Mouse (Mus musculus) embryonic facial prominence, embryonic 13.5 days (tissue): Measurements from ENCODE around the gene Esyt2. TPM values are rescaled to one million over a fixed set of nuclear protein-coding genes. Genes with fewer than 3 reads are reported as not detected.

Experiments used
- ATAC-seq: fragments of 200-750 bp; cut with Nextera tagmentation; 2 replicates; pipeline ENCODE4 v1.8.0; 2017; ENCODE audit warnings: low read depth; ENCODE audit not compliant: insufficient number of reproducible peaks, insufficient read depth, low FRiP score, low TSS enrichment
- H3K27ac ChIP-seq: fragments of 300-500 bp; sonication (generic); 2 replicates; pipeline ENCODE4 v1.5.1; 2015; ENCODE audit warnings: moderate library complexity, mild to moderate bottlenecking, inconsistent platforms
- H3K27me3 ChIP-seq: fragments of 300-500 bp; sonication (generic); 2 replicates; pipeline ENCODE4 v1.6.1; 2015; ENCODE audit warnings: mild to moderate bottlenecking, inconsistent platforms
- H3K36me3 ChIP-seq: fragments of 300-500 bp; sonication (generic); 2 replicates; pipeline ENCODE4 v1.6.1; 2015; ENCODE audit warnings: mild to moderate bottlenecking, inconsistent platforms
- H3K4me1 ChIP-seq: fragments of 300-500 bp; sonication (generic); 2 replicates; pipeline ENCODE4 v1.6.1; 2015; ENCODE audit warnings: inconsistent platforms
- H3K4me2 ChIP-seq: fragments of 300-500 bp; sonication (generic); 2 replicates; pipeline ENCODE4 v1.6.1; 2015; ENCODE audit warnings: moderate library complexity, mild to moderate bottlenecking, inconsistent platforms
- H3K4me3 ChIP-seq: fragments of 300-500 bp; sonication (generic); 2 replicates; pipeline ENCODE4 v1.5.1; 2015; ENCODE audit warnings: mild to moderate bottlenecking, inconsistent platforms
- H3K9ac ChIP-seq: fragments of 300-500 bp; sonication (generic); 2 replicates; pipeline ENCODE4 v1.6.1; 2015; ENCODE audit warnings: mild to moderate bottlenecking, inconsistent platforms
- H3K9me3 ChIP-seq: fragments of 300-500 bp; sonication (generic); 2 replicates; pipeline ENCODE4 v1.6.1; 2016; ENCODE audit warnings: inconsistent platforms
- WGBS: fragments of 180-500 bp; shearing (Covaris S2); methylation state at CpG from one replicate; pipeline ENCODE4 v1.1.7; 2015; ENCODE audit warnings: mixed read lengths; 5-methylcytosine and 5-hydroxymethylcytosine counted together
- polyA plus RNA-seq: library from polyadenylated mRNA; unstranded; fragments of >200 nt; fragmentation: Nextera tagmentation; extraction: Ambion mirVana; gene quantifications from 2 replicates; pipeline ENCODE4 v1.2.1, GENCODE M21; 2015

Esyt2 gene
- polyA plus RNA-seq, 1 experiment from 2014 or later = 17.1 TPM

DNA sequence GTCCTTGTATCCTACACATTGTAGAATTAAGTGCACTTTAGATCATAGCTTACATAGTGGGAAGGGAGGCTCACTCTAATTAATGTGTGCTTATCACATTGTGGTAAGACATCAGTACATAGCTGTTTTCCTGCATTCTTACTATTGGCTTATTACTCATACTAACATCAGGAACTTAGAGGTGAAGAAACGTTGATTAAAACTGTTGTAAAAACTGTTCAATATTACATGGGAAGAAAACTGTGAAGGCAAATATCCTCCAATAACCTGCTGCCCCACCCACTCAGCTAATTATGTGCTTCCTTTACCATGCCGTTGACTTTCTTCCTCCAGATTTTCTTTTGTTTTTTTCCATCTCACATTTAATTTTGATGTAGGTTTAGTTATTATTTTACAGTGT, 87.9 kb downstream of the Esyt2 start:
- no peak for ATAC-seq
- no peaks in the 10 kb centered on the region for H3K27me3 ChIP-seq
- H3K27ac ChIP-seq = no peak overlapping the region
- no peak overlapping the region for H3K9ac ChIP-seq
- H3K4me3 ChIP-seq = no peak overlapping the region
- no peaks in the 10 kb centered on the region for H3K9me3 ChIP-seq
- WGBS = 88% methylated on average over 2 of the region's 2 CpGs
- H3K36me3 ChIP-seq = peaks cover 43% of the 10 kb centered on the region
- H3K4me1 ChIP-seq = no peaks in the 10 kb centered on the region
- H3K4me2 ChIP-seq = no peak overlapping the region

DNA sequence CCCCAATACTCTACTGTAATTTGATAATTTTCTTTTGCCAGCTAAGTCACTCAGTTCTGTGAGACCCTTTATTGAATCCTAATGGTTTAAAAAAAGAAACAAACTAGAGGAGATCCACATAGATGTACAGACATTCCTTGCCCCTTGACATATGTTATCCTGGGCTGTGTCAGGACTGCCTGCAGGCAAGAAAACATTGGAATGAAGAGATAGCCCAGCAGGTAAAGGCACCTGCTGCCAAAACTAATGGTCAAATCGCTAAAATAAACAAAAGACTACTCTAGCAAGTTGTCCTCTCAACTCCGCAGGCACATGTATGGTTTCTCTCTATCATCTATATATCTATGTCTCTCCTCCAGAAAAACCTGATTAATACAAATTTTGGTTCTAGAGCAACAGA, 102.1 kb downstream of the Esyt2 start:
- H3K4me2 ChIP-seq = no peak overlapping the region
- 82% methylated on average over 2 of the region's 2 CpGs for WGBS

DNA sequence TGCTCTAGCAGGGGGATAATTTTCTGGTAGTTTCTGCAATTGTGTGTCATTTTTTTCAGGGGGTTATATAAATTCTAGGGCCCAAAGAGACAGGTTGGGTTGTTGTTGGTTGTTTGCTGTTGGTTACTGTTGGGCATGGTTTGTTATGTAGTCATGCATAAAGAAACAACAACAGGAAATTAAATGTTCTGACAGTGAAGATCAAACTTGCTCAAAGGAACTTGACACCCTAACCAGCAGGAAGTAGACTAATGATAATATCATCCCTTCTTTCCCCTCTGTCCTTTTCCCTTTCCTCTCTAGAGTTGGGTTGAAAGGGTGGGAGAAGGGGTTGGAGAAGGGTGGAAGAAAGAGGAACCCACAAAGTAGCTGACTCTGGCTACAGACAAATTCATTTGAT, 103.0 kb downstream of the Esyt2 start:
- Histone ChIP-seq H3K9ac (no peak overlapping the region), H3K4me1 (no peaks in the 10 kb centered on the region), H3K27ac (no peak overlapping the region), H3K4me3 (no peak overlapping the region), H3K9me3 (no peaks in the 10 kb centered on the region), H3K36me3 (no peaks in the 10 kb centered on the region), H3K4me2 (no peak overlapping the region), H3K27me3 (no peaks in the 10 kb centered on the region)
- ATAC-seq = no peak

More for the DNA sequence above, 102.1 kb downstream of the Esyt2 start:
- ATAC-seq = no peak
- Histone ChIP-seq H3K4me3 (no peak overlapping the region), H3K27me3 (no peaks in the 10 kb centered on the region), H3K27ac (no peak overlapping the region), H3K4me1 (no peaks in the 10 kb centered on the region), H3K9me3 (no peaks in the 10 kb centered on the region), H3K36me3 (no peaks in the 10 kb centered on the region), H3K9ac (no peak overlapping the region)

DNA sequence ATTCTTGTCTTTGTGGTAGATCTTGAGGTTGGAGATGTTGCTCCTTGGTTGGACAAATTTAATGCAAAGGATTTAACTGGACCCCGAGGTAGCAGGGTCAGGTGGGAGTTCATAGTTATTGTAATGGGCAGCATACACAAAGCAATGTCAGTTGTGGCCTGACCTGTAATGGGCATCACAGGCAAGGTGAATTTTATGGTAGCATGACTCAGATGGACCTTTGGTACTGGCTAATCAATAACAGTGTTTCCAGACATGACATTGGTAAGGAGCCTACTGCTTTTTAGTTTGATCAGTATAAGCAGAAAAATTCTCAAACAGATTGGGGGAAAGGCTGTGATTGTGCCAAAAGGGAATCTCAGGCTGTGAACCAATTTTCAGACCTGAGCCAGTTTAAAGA, 105.8 kb downstream of the Esyt2 start:
- no peaks in the 10 kb centered on the region for H3K4me1 ChIP-seq
- no peak overlapping the region for H3K4me3 ChIP-seq
- H3K36me3 ChIP-seq = no peaks in the 10 kb centered on the region
- no peaks in the 10 kb centered on the region for H3K27me3 ChIP-seq
- H3K27ac ChIP-seq = no peak overlapping the region
- WGBS = 75% methylated on average over 1 of the region's 1 CpGs
- no peak overlapping the region for H3K4me2 ChIP-seq
- no peak overlapping the region for H3K9ac ChIP-seq
- ATAC-seq = no peak
- H3K9me3 ChIP-seq = no peaks in the 10 kb centered on the region

DNA sequence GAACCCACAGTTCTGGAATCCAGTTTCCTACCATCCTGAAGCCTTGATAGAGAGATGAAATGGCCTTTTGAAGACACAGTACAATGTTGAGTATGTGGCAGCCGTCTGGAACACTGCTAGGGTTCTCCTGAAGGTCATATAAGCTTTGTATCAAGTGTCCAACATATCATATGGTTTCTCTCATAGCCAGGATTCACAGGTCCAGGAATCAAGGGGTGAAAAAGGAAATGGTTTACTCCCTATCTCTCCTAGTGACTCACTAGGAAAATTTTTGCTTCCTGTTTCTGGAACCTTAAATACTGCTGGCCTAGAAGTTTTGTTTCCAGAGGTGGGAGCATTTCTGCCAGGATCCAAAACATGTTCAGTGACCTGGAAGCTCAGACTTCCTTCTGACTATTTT, 108.9 kb downstream of the Esyt2 start:
- ATAC-seq = no peak
- Histone ChIP-seq H3K9me3 (no peaks in the 10 kb centered on the region), H3K36me3 (no peaks in the 10 kb centered on the region), H3K4me2 (no peak overlapping the region), H3K4me3 (no peak overlapping the region), H3K9ac (no peak overlapping the region), H3K27me3 (no peaks in the 10 kb centered on the region), H3K4me1 (no peaks in the 10 kb centered on the region), H3K27ac (no peak overlapping the region)
- WGBS = 42% methylated on average over 1 of the region's 1 CpGs

DNA sequence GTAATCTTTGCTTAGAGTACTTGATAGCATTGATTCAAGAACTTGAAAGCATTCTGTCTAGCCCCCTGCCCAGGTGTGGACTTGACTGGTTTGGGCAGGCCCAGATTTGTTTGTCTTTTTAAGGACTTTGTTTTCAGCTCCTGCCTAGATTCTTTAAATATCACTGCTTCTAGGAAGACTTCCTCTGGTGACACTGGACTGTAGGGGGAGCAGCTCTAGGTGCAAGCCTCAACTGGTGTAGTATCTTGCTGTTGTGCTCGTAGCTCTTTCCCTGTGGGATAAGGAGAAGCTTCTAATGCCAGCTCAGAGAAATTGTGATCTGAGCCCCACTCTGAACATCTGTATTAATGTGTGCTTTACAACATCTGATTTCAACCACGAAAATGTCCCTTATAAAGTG, 113.3 kb downstream of the Esyt2 start:
- Histone ChIP-seq H3K36me3 (0 out of 2 replicates have a peak, but pooled peaks cover 2% of the 10 kb centered on the region), H3K4me3 (no peak overlapping the region), H3K27ac (no peak overlapping the region), H3K9ac (no peak overlapping the region), H3K4me1 (no peaks in the 10 kb centered on the region), H3K9me3 (no peaks in the 10 kb centered on the region), H3K27me3 (no peaks in the 10 kb centered on the region), H3K4me2 (no peak overlapping the region)
- no peak for ATAC-seq
- WGBS = 61% methylated on average over 2 of the region's 2 CpGs

DNA sequence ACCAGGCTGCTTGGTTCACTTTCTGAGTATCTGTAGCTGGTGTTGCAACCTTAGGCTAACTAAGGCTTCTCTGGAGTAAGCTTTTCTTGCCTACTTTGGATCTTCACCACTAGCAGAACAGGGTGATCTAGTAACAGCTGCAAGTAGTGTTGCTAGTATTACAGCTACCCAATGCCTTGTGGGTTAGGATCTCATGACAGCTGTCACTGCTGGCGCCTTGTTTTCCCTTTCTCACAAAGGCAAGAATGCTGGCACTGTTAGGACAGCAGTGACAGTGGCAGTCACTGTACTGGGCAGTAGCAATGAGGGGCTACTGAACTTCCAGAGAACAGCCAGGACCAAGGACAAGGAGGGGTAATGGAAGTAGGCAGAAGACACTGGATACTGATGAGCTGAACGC, 114.3 kb downstream of the Esyt2 start:
- H3K36me3 ChIP-seq = 0 out of 2 replicates have a peak, but pooled peaks cover 4% of the 10 kb centered on the region
- no peaks in the 10 kb centered on the region for H3K9me3 ChIP-seq
- no peak overlapping the region for H3K4me2 ChIP-seq
- no peak overlapping the region for H3K27ac ChIP-seq
- H3K4me1 ChIP-seq = no peaks in the 10 kb centered on the region
- no peak overlapping the region for H3K4me3 ChIP-seq
- no peak overlapping the region for H3K9ac ChIP-seq
- no peaks in the 10 kb centered on the region for H3K27me3 ChIP-seq
- WGBS = 85% methylated on average over 2 of the region's 2 CpGs
- ATAC-seq = no peak

DNA sequence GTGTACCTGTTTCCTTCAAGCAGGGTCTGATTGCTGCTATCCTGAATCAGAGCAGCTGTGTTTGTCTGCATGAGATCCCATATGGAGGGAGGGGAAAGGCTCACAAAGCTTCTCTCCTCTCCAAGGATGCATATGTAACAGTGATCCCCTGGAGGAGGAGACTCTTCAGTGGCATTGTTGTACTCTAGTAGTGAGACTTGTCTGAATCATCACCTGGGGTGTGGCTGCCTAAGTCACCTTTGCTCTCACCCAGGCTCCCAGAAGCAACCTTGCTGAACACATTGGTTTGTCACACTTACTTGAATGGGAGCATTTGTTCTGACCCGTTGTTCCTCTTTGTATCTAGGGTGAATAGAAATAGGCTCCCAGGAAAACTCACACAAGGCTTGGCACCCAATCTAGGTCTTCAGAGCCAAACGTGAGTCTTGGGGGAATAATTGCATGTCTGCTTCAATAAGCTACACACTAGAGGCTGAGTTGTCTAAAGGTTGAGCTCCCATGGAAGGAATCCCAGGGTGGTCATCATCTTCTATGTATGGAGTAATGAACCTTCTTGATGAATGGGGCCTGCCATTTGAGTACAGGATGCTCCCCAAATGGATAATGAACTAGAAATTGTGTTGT, 115.2 kb downstream of the Esyt2 start:
- Histone ChIP-seq H3K9me3 (peaks cover 3% of the 10 kb centered on the region; the same call in 1 of the 2 replicates), H3K4me1 (no peaks in the 10 kb centered on the region), H3K27me3 (no peaks in the 10 kb centered on the region), H3K27ac (no peak overlapping the region), H3K4me2 (no peak overlapping the region), H3K4me3 (no peak overlapping the region), H3K9ac (no peak overlapping the region), H3K36me3 (0 out of 2 replicates have a peak, but pooled peaks cover 6% of the 10 kb centered on the region)
- no peak for ATAC-seq
- WGBS = 80% methylated on average over 2 of the region's 2 CpGs

DNA sequence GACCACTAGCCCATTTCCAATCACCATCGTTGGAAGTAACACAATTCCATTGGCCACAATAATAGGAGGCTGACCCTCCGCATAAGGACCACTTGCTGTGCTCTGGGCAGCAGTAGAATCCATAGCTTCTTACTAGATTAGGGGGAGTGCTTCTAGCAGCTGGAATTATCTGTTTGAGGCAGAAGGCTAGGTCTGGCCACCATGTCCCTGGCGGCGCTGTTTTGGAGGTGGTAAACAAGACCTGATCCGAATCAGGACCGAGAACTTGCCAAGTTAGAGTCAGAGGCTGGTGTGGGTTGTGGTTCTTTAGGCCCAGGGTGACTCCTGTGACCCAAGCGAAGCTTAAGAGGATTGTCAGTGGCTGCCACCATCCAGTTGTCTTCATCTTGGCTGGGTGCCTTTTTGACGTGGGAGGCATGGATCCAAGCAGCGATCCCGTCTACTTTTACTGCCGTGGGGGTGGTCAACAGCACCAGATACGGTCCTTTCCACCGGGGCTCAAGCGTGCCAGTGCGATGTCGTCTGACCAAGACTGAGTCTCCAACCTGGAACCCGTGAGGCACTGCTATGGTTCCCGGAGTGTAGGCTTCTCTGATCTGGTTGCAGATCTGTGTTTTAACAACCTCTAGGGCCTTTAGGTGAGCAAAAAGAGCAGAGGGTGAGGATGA, 123.2 kb downstream of the Esyt2 start:
- Histone ChIP-seq H3K27me3 (no peaks in the 10 kb centered on the region), H3K27ac (no peak overlapping the region), H3K36me3 (peaks cover 42% of the 10 kb centered on the region), H3K9ac (no peak overlapping the region), H3K4me3 (peak overlapping the region; percentile 79), H3K9me3 (peaks cover 32% of the 10 kb centered on the region), H3K4me2 (peak overlapping the region; percentile 89), H3K4me1 (peaks cover 8% of the 10 kb centered on the region)
- no peak for ATAC-seq
- 96% methylated on average over 18 of the region's 18 CpGs for WGBS

DNA sequence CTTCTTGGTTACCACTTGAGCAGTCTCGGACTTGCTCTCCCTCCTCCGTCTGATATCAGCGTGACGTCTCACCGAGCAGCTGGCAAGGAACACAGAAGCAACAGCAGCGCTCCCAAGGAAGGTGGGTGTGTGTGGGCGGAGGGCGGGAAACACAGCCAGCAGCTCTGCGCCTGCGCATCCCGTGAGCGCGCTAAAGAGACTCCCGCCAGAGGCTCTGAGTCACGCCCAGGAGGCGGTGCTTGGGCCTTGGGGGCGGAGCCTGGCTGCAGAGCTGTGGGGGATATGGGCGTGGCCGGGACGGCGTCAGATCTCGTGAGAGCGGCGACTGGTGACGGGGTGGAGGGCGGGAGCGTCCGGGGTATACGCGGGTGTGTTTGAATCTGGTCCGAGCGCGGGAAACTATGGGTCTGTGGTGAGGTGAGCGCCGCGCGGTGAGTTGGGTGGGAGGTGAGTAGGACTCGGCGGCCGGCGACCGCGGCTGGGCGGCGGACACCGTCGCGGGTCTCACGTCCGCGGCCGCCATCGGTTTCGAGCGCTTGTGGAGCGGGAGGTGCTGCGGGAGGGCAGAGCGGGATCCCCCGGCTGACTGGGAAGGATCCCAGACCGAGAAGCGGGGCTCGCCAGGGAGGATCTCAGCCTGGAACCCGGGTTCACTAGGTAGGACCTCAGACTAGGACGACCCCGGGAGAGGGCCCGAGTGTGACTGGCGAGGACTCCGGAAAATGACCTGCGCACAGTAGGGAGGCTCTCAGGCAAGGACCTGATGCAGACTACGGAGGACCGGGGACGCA, 124.2 kb downstream of the Esyt2 start, which contains the start of gene Ncapg2:
Gene Ncapg2 (plus strand): TSS at position 358 of the 791 bp plus-strand sequence.
- Histone ChIP-seq H3K27ac (peak within 1 kb of the TSS; percentile 66; the same call in 1 of the 2 replicates), H3K9me3 (peaks cover 32% of the 10 kb centered on the region), H3K4me1 (peaks cover 8% of the 10 kb centered on the region), H3K36me3 (peaks cover 48% of the 10 kb centered on the region), H3K4me2 (peak within 1 kb of the TSS; percentile 89), H3K9ac (peak within 1 kb of the TSS; percentile 90), H3K27me3 (no peaks in the 10 kb centered on the region), H3K4me3 (peak within 1 kb of the TSS; percentile 79)
- peak; percentile 98 for ATAC-seq
- WGBS = under 1% methylated on average over 71 of the region's 72 CpGs

DNA sequence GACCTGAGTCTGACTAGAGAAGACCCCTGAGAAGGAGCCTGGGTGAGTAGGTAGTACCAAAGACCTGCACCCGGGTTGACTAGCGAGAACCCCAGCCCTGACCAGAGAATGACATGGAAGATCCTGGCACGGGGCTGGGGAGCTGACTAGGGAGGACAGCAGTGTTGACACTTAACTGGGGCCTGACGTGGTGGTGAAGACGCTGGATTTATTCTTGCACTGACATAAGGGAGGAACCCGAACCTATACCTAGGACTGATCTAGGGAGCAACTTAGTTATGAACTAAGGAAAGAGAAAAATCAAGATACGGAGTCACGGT, 124.8 kb downstream of the Esyt2 start:
- peak overlapping the region; percentile 79 for H3K4me3 ChIP-seq
- H3K4me2 ChIP-seq = peak overlapping the region; percentile 89
- peak overlapping the region; percentile 90 for H3K9ac ChIP-seq
- ATAC-seq = no peak; the same call in 1 of the 2 replicates
- peak overlapping the region; percentile 66; the same call in 1 of the 2 replicates for H3K27ac ChIP-seq
- H3K27me3 ChIP-seq = no peaks in the 10 kb centered on the region
- H3K4me1 ChIP-seq = peaks cover 8% of the 10 kb centered on the region
- peaks cover 45% of the 10 kb centered on the region for H3K36me3 ChIP-seq
- H3K9me3 ChIP-seq = peaks cover 32% of the 10 kb centered on the region
- 13% methylated on average over 8 of the region's 8 CpGs for WGBS
